Mouse (Mus musculus) bone marrow, adult 2 months (tissue): ENCODE data around the gene Islr. TPM values are rescaled to one million over a fixed set of nuclear protein-coding genes. Genes with fewer than 3 reads are reported as not detected.

Experiments
- H3K27ac ChIP-seq: fragments of 200-500 bp; 2 replicates; pipeline ENCODE4 v1.5.1; 2012; ENCODE audit warnings: low read depth, mild to moderate bottlenecking, control low read depth, inconsistent platforms, low read length; ENCODE audit not compliant: control insufficient read depth, poor library complexity, insufficient read depth
- H3K4me1 ChIP-seq: fragments of 200-500 bp; 2 replicates; pipeline ENCODE4 v1.6.1; 2011; ENCODE audit warnings: low read length; ENCODE audit not compliant: control insufficient read depth, insufficient read depth
- H3K4me3 ChIP-seq: fragments of 200-500 bp; replicated peaks from 2 replicates; pipeline ENCODE3; 2011; ENCODE audit warnings: mild to moderate bottlenecking, low read depth, low read length, control low read depth; ENCODE audit not compliant: control insufficient read depth
- CTCF ChIP-seq: fragments of 200-500 bp; IDR thresholded peaks from 2 replicates; pipeline ENCODE4 v1.5.1; 2011; ENCODE audit warnings: low read length, control low read depth; ENCODE audit not compliant: control insufficient read depth, insufficient read depth
- POLR2A ChIP-seq: fragments of 200-500 bp; IDR thresholded peaks from 2 replicates; pipeline ENCODE4 v1.6.1; 2011; ENCODE audit warnings: low read depth, mild to moderate bottlenecking, control low read depth, low read length, borderline replicate concordance; ENCODE audit not compliant: control insufficient read depth
- WGBS: fragments of 180-500 bp; shearing (Covaris S2); methylation state at CpG from one replicate; pipeline ENCODE4 v1.1.7; 2018; 5-methylcytosine and 5-hydroxymethylcytosine counted together
- polyA plus RNA-seq: library from polyadenylated mRNA; stranded (reverse); fragments of >200 nt; gene quantifications from 2 replicates; pipeline ENCODE4 v1.2.4, GENCODE M21; 2011; ENCODE audit warnings: low replicate concordance; ENCODE audit not compliant: missing spikeins, insufficient read depth, insufficient read length

Islr gene
- polyA plus RNA-seq, 1 experiment, result 6.3 TPM

DNA sequence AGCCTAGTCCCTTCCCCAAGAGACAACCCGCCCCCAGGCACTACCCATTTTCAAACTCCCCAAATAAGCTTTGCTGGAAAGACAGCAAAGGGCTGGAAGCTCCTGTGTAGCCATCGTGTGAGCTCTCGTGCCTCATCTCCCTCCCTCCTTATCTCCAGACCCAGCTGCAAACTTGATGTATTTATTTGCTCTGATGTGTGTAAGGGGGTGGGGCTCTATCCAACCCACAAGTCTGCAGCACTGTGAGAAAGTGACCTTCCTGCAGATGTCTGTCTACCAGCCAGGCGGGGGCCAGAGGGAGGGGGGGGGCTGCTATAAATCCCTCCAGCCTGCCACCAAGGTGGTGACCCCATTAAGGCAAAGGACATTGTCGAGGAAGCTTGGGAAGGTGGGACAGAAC lies 9.8 kb upstream of the Islr start:
- Histone ChIP-seq H3K4me3 (no peak overlapping the region), H3K27ac (peak overlapping the region; percentile 59), H3K4me1 (peaks cover 2% of the 10 kb centered on the region; the same call in 1 of the 2 replicates)
- TF ChIP-seq POLR2A (no peak), CTCF (no peak)
- WGBS, result 9% methylated on average over 5 of the region's 5 CpGs

DNA sequence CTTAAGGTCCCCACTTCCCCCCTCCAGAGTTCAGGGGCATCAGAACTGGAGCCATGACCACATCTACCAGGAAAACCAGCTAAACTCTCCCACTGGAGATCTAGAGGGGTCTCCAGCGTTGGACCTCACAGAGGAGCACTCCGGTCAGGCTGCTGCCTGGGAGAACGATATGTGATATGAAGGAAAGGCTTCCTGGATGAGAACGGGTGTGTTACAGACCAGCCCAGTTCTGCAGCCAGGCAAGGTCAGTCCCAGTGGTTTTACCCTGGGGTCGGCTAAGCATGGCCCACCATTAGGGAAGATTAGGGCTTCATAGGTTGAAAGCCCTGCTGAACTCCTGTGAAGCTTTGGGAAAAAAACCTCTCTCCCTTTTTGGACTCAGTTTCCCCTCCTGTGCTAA lies 9.3 kb upstream of the Islr start:
- peak overlapping the region; percentile 59 for H3K27ac ChIP-seq
- H3K4me1 ChIP-seq, result peaks cover 2% of the 10 kb centered on the region; the same call in 1 of the 2 replicates
- no peak for TF ChIP-seq POLR2A
- TF ChIP-seq CTCF, result no peak
- 59% methylated on average over 5 of the region's 5 CpGs for WGBS
- H3K4me3 ChIP-seq, result no peak overlapping the region

DNA sequence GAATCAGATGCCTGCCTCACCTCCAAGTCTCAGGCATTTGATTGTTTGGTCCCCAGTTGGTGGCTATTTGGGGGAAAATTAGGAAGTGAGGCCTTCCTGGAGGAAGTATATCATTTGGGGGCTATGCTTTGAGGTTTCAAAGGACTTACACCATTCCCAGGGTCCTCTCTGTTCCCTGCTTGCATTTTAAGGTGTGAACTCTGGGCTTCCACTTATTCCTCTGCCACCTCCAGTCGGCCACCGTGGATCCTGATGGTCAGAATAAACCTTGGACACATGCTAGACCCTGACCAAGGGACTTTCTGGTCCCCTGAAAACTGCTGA lies 6.2 kb upstream of the Islr start:
- no peak overlapping the region for H3K27ac ChIP-seq
- H3K4me3 ChIP-seq, result no peak overlapping the region
- H3K4me1 ChIP-seq, result peaks cover 2% of the 10 kb centered on the region; the same call in 1 of the 2 replicates
- 44% methylated on average over 2 of the region's 2 CpGs for WGBS
- no peak for TF ChIP-seq POLR2A
- no peak for TF ChIP-seq CTCF

DNA sequence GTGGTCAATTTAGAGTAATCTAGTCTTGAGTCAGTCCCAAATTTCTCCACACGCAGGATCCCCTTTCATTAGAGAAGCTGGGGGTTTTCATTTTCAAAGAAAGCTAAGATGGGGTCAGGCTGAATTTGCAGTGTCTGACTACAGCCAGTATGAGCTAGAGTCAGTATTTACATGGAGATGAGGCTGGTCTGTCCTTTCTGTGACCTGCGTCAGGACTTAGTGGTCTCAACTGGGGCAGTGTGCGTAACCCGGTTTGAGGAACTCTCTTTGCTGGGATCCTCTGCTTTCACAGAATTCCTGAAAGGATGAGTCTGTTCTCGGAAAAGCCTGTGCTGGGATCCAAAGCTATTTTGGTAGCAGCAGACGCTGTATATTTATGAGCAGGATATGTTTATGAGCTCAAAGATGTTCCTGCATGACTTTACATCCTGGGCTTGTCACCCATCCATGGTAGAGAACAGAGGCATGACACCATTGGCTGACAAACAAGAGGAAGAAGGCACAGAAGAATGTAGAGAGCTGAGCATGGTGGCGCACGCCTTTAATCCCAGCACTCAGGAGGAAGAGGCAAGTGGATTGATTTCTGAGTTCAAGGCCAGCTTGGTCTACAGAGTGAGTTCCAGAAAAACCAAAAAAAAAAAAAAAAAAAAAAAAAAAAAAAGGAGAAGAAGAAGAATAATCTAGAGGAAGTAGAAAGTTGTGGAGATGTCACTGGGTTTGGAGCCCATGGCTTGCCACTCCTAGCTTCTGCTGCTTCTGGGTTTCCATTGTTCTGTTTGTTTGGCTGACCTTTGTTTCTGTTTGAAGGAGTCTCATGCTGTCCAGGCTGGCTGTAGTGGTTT lies 5.6 kb upstream of the Islr start:
- Histone ChIP-seq H3K27ac (no peak overlapping the region), H3K4me3 (no peak overlapping the region), H3K4me1 (no peaks in the 10 kb centered on the region; the same call in 1 of the 2 replicates)
- TF ChIP-seq CTCF (no peak), POLR2A (no peak)
- 82% methylated on average over 8 of the region's 8 CpGs for WGBS

DNA sequence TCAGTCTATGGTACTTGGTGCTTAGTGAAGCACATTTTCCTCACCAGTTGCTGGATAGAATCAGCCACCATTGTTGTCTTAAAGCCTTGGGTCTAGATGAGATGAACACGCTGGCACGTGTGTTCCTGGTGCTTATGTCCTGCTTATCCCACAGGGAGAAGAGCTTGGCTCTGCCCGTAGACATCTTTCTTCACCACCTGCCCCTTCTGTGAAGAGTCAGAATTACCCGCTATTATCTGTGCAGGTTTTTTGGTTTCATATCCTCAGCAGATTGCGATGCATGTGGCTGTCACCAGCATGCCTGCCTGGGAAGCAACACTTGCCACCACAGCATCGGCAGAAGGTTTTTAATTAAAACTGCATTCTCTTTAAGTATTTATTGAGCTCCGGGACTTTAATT lies 1.9 kb upstream of the Islr start:
- WGBS, result 86% methylated on average over 7 of the region's 7 CpGs
- H3K4me3 ChIP-seq, result no peak overlapping the region
- no peaks in the 10 kb centered on the region; the same call in 1 of the 2 replicates for H3K4me1 ChIP-seq
- no peak overlapping the region for H3K27ac ChIP-seq
- no peak for TF ChIP-seq POLR2A
- TF ChIP-seq CTCF, result no peak

DNA sequence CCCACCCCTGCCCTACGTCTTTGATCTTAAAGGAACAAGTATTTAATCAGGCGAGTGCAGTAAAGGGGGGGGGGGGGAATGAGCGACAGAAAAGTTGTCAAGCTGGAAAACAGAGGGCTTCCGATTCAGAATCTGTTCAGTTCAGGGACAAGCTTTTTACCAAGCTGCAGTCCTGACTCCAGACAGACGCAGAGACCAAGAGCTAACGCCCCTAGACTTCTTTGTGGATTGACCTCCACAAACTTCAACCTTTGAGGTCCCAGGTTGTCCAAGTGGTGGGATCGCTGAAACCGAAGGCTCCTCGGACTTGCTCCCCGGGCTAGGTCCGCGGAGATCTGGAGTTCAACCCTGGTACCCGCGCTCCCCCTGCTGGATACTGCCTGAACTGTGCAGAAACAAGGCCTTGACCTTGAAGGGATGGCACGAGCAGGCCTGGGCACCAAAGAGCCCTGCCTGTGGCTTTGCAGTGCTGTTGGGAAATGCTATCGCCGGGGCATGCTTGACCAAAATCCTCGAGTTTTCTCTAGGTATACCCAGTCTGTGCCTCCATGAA lies 418 bp upstream of the Islr start:
- TF ChIP-seq CTCF (peak; percentile 96), POLR2A (no peak)
- Histone ChIP-seq H3K4me1 (no peaks in the 10 kb centered on the region), H3K27ac (no peak overlapping the region), H3K4me3 (peak overlapping the region; percentile 65)
- 1% methylated on average over 18 of the region's 18 CpGs for WGBS

DNA sequence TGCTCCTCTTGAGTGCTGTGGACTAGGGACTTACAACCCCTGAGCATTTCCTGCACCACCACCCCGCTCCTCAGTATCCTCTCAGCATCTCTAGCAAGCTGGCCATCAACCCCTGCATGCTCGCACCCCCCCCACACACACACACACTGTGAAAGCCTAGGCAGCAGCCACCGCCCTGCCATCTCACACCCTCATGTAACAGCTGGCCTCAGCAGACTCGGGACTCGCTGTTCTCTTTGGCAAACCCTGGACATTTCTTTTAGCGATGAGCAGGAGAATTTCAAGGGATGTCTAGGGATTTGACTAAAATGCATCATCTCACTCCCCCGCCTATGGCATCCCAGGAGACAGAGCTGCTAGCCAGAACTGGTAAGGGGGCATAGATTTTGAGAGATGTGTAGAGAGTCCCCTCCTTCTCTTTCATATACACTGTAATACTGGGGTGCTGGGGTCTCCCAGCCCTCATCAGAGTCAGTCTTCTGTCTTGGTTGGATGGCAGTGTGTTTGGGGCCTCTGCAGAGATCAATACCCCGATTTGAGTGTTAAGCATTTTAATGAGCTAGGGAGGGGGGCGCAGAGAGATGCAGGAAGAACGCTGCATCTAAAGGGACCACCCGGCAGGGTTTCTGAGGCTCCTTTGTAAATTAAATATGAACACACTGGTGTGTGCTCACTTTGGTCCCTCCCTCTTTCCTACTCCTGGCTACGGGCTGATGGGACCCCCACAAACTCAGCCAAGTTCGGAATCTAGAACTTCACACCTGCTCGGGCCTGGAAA lies 1.2 kb downstream of the Islr start:
- Histone ChIP-seq H3K4me3 (no peak overlapping the region), H3K4me1 (no peaks in the 10 kb centered on the region), H3K27ac (no peak overlapping the region)
- no peak for TF ChIP-seq CTCF
- no peak for TF ChIP-seq POLR2A
- WGBS, result 12% methylated on average over 14 of the region's 14 CpGs
